Mouse (Mus musculus) CH12F3 (cell line): ENCODE data around the gene Trip12.

Experiments used
- in situ Hi-C: fragments of 300-500 bp; cut with MboI; formaldehyde crosslinking; loops from 2 replicates; pipeline ENCODE4 v1.14.3; 2020; ENCODE audit warnings: low sequenced_read_pairs

The Trip12 gene

DNA sequence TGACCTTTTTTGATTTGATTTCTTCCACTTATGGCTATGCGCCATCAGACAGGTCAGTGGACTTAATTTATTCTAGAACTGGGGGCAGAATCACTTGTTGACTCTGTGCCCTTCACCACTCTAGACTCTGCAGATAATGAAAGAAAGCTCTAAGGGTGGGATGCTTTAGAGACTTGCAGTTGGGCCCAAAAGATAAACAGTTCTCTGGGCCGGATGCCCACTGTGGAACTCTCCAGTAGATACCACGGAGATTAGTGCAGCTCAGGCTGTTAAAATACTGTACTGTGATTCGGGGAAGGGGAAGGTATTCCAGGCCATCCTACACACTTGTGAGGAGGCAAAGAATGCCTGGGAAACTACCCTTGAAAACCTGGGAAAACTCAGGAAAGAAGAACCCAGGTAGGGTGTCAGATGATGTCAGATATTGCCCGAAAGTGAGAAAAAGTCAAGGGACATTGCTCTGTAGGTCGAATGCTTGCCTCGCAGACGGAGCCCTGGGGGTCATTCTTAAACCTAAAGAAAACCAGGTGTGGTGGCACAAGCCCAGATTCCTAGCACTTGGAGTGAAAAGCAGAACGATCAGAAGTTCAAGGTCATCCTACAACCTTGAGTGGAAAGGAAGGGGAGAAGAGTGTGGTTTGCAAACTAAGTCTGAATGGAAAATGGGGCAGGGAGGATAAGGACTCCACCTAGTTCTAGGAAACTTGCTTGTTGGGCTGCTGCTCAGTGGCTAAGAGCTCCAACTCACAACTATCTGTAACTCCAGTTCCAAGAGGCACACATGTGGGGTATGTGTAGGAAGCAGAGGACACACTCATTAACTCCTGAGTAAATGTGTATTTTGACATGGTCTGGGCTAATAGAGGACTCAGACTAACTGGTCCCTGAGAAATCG, 20.3 kb upstream of the Trip12 start:
- in situ Hi-C loops = no loop called here

DNA sequence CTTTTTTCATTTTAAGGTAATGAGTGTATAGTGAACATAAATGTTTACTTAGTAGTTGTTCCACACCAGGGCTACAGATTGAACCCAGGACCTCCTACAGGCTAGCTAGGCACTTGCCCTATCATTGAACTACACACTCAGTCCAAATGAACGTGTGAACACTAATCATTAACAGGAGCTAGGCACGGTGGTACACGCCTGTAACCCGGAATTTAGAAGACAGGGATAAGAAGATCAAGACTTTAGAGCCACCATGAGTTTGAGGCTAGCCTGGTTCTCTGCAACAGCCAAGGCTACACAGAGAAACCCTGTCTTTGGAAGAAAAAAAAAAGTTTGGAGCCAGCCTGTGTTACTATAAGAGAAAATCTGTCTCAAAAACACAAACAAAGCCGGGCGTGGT, 19.3 kb upstream of the Trip12 start:
- in situ Hi-C loops = no loop called here

DNA sequence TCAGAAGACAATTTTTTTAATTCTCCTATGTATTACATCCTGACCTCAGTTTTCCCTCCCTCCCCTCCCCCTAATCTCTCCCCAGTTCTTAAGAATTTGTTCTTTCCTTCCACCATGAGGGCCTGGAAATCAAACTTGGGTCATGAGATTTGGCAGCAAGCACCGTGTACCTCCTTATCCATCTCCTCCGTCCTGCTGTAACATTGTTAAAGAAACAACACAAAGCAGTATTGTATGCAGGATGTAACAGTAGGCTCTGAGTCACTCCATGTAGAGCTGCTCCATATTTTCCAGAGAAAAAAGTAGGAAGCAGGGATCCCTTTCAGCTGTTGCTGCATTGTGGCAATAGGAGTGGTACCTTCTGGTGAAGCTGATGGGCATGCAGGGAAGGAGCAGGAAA, 15.4 kb upstream of the Trip12 start:
- in situ Hi-C loops = no loop called here

DNA sequence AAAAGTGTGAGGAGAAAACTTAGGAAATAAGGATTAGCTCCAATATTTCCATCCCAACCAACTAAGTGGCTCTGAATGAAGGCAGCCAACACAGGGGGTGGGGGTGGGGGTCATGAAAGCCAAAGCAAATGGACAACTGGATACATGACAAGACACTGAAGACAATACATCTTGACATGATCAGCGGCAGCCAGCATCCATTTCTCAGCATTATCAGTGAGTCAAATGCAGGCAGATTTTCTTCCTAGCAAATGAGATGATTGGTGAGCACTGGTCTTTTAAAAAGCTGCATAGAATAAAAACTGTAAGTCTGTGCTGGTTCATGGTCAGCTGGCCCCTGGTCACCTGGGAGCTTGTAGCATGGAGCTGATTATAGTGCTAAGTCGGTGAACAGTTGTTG, 14.7 kb upstream of the Trip12 start:
- in situ Hi-C loops = no loop called here

DNA sequence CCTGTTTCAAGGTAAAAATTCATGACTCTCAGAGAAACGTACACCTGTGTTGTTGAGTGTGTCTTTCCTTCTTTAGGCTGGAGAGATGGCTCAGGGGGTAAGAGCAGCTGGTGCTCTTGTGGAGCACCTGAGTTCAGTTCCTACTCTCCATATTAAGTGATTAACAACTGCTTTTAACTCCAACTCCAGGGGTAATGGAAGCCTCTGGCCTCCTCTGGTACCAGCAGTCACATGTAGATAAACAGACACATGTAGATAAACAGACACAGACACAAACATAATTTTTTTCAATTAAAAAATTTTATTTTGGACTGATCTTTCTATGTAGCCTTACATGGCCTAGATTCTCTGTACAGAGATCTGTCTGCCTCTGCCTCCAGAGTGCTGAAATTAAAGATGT, 13.4 kb upstream of the Trip12 start:
- in situ Hi-C loops = no loop called here

DNA sequence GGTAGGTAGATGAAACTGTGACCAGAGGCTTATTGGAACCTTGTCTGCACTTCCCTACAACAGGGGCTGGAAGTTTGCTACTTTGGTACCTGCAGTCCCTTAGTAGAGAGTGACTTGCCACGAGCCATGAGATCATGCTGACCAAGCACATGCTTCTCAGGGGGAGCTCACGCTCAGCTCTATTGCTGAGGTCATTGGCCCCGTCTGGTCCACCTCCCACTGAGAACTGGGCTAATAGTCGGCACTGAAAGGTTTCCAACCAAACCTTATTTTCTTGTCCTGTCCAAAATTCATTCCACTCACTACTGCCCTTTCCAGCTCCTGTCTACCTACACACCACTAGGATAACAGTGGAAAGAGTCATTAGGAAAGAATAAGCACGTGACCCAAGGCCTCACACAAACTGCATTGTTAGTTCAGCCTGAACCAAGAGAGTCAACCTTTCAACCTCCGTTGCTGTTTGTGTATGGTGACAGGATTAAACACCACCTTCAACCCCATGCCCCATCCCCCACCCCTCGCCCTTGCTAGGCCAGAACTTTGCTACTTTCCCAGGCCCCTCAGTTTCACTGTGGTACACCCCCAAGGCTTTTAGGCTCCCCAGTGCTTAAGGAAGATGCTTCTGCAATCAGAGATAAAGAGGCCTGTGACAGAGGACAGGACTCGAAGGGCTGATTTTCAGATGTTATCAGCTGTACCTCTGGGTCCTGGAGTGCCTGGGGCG, 11.4 kb upstream of the Trip12 start:
- in situ Hi-C loops = no loop called here

DNA sequence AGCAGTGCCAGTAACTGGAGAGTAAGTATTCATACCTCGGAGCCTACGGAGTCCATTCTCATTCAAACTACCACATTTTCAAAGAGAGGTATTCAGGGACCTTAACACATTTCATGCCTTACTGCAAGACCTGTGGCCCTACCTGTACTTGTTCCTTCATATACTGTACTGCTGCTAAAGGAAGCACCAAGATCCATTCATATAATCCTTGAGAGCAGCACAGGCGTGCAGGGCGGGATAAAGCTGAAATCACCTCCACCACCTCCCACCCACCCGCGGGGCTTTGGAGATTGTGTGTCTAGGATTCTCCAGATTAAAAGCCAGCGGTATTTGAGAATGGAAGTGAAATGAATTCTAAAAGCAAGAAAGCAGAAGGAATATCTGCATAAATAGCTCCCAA, 10.2 kb upstream of the Trip12 start:
- in situ Hi-C loops = no loop called here

DNA sequence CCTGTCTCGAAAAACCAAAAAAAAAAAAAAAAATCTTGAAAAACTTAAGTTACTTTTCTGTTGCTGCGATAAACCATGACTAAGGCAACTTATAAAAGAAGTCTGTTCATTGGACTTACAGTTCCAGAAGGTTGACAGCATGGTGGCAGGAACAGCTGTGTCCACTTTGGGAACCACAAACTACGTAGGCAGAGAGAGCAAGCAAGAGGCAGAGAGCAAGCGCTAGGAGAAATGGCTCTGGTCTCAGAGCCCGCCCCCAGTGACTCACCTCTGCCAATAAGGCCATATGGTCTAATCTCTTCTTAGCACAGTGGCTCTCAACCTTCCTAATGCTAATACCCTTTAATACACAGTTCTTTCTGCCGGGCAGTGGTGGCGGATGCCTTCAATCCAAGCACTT, 9.5 kb upstream of the Trip12 start:
- in situ Hi-C loops = no loop called here

DNA sequence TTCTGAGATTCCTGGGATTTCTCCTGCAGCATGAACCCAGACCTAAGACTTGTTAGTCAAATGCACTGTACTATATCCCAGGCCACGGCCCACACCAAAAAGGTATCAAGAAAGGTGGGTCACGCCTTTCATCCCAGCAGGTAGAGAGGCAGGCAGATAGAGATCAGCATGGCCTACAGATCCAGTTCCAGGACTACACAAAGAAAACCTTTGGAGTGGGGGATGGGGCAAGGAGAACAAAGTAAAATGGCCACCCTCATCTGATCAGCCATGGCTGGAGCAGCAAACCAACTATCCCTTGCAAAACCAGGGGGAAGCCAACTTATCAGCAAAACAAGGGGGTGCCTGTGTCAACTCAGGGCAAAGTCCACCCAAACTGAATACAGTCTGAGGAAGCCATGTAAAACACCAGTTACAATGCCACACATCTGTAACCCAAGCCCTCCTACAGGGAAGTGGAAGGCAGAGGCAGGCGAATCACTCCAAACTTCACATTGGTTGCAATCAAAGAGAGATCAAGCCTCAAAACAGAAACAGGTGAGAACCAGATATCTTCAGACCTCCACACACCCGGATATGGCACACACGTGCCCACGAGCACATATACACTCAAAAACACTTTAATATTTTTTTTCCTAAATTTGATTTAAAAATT, 8.6 kb upstream of the Trip12 start:
- in situ Hi-C loops = no loop called here

DNA sequence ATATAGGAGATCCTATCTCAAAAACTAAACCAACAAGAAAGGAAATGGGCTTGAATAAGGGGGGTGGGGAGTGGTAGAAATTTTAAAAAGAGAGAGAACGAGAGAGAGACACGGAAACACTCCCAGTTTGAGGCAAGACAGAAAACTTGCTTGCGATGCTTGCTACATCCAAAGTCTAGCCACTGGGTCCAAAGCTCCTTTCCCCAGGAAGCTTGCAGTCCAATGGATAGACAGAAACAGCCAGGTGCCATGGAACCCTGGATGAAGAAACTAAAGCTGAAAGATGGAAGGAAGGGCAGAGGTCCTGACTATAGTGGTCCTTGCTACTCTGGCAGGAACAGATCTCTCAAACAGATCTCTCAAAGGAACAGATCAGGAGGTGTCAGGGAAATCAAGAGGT, 8.0 kb upstream of the Trip12 start:
- in situ Hi-C loops = no loop called here

DNA sequence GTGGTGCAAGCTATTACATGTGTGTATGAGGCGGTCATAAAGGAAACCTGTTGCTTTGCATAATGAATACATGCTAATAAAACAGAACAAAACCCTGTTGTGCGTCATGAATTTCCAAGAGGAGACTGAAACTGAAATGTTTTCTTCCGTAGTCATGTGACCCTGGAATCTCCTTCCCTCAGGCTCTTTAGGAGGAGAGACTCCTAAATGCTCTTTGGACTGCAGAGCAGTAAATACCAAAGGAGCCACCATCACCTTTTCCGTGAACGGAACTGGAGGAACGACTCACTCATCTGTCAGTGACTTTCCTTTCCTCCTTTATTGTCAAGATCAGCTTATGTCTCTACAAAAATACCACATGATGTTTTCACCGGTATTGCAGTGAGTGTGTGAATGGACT, 7.4 kb upstream of the Trip12 start:
- in situ Hi-C loops = no loop called here

DNA sequence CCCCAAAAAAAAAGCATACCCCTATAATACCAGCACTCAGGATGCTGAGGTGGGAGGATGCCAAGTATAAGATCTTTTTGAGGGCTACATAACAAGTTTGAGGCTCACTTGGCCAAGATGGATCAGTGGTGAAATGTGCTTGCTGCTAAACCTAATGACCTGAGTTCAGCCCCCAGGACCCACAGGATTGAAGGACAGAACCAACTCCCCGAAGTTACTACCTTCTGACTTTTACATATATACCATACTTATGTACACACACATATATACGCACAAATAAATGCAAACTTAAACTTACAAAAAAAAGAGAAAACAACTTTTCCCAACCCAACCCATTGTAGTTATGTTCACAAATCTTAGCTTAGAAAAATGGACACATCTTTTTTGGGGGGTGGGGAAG, 3.0 kb upstream of the Trip12 start:
- in situ Hi-C loops = no loop called here

DNA sequence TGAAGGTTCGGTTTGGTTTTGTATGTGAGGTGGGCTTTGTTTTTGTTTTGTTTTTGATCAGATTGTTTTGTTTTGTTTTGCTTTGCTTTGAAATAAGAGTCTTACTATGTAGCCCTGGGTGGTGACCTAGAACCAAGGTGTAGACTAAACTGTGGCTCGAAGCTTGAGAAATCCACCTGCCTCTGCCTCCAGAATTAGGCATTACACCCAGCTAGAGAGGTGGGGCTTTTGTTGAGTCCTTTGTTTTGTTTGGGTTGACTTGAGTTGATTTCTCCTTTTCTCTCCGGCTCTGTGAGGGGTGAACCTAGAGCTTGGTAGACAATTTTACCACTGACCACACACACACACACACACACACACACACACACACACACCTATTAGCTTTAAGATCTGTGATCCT, 745 bp upstream of the Trip12 start:
- in situ Hi-C loops = no loop called here

DNA sequence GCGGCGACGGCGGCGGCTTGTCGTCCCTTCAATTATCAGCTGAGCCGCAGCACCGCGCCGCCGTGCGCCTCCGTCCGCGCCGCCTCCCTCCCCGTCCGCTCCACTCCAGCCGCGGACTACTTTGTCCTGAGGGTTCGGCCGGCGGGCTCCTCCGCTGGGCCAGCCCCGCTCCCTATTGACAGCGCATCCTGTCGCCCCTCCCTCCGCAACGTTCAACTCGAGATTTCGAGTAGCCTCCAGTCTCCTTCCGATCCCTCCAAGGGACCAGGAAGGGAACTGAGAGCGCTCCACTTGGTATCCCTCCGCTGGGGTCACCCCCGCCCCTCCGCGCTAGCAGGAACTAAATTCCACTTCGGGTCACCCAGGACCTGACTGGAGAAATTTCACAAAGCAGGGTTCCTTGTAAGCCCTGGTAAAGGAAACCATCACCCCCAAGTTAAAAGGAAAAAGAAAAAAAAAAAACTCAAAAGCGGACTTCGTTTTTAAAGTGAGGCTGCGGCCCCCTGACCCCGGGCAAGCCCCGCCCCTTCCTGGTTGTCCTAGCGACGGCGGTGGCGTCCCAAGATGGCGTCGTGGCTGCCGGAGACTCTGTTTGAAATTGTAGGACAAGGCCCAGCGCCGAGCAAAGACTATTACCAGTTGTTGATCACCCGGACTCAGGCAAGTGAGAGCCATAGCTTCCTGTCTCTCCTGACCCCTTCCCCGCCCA, 853 bp downstream of the Trip12 start, which contains the start of gene Fbxo36:
Gene Fbxo36 (plus strand): TSS at position 533 of the 709 bp plus-strand sequence.
- in situ Hi-C loops = no loop called here

DNA sequence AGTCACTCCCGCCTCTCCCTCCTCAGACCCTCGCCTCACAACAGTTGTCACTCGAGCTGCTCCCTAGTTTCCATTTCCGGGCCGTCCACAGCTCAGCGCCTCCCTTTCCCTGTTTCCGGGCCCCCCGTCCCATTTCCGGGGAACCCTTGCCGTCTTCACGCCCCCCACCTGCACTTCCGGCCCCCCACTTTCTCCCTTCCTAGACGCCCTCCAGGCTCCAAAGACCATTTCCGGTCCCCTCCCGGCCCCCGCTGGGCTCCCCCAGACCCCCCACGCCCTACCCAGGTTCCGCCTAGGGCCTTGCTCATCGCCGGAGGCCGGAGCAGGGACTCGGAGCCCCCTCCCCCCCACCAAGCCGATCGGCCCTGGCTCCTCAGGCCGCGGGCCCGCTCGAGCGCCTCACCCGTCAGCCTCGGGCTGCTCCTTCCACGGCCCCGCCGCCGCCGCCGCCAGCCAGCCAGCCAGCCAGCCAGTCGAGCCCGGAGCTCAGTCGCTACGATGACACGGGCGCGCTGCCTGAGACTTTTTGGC, 1.6 kb downstream of the Trip12 start:
- in situ Hi-C loops = no loop called here

DNA sequence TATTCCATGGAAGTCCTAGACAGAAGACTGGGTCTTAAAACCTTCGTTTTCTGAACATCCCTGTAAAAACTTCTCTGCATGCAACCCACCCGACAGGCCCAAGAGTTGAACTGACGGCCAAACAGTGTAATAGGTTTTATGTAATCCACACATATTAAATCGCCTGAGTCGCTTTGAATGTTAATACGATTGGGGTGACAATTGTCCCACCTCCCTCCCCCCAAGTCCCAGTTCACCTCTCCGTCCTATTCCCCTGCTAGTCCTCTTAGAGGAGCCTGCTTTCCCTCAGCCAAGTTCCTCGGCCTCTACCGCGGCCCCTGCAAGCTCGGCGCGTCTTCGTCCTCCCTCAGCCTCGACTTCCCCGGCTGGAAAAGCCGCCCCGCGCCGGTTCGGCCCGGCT, 2.2 kb downstream of the Trip12 start:
- in situ Hi-C loops = no loop called here

DNA sequence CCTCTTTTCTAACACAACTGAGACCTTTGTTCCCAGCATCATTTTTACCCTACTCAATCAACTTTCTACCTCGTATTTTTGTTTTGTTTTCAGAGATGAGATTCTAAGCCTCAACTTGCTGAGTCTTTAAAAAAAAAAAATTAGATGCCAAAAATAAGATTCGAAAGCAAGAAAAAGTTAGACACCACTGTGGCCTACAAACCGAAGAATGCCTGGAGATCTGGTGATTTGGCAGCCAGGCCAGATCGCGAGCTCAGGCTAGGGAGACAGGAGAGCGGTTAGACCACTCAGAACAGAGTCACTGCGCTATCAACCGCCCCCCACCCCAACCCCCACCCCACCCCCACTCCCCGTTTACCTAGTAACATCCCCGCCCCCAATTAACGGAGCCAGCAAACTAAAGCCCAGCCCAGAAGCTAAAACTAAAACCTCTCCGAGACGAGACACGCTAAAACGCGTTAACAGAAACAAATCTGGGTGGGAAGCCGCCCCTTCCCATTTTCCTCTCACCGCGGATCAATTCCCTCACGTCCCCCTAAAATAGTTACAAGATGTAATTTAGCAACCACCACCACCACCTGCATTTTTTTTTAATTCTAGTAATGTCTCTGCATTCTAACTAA, 2.7 kb downstream of the Trip12 start:
- in situ Hi-C loops = no loop called here

DNA sequence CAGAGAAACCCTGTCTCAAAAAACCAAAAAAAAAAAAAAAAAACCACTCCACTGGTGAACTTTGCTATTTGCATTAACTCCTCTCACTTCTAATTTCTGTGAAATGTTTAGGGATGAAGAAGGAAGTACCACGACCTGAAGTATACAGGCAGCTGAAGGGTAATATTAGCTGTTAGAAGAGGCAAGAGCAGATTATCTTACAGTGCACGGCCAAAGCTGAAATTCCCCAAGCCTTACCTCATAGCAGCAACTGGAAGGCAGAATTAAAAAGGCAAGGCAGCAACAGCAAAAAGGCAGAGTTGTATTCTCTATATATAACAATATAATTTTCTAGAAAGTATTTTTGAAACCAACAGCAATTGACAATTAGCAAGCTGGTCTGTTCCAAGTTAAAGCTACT, 15.2 kb downstream of the Trip12 start:
- in situ Hi-C loops = no loop called here

DNA sequence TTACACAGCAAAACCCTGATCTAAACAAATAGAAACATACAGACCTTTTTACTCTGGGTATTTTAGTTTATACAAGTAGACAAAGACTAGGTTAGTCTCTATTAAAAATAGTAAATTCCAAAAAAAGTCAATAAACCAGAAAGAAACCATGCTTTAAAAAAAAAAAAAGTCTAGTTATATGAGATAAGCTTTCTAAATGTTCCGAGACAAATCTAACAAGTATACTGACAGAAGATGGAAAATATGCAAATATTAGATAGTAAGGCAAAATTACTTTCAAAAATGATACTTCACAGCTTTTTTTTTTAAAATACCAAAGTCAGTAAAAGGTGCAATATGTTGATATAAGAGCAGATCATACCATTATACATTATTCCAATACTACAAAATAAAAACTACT, 22.7 kb downstream of the Trip12 start:
- in situ Hi-C loops = no loop called here

DNA sequence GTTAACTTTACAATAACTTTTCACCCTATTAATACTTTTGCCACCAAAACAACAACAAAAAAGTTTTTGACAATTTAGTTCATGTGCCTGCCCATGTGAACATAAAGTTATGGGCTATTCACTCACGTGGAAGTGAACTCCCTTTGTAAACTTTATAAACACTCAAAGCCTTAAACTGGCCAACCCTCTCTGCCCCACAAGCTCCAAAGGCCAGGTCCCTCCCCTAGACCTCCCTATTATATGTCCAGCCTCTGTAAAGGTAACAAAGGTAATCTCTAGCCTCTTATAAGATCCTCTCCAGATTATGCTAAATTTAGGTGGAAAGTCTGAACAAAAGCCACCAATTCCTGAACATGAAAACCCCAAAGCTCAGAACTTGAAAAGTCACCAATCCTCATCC, 36.5 kb downstream of the Trip12 start:
- in situ Hi-C loops = no loop called here
